Mouse (Mus musculus) neural tube, embryonic 14.5 days (tissue): ENCODE data around the gene Fkbp5. TPM values are rescaled to one million over a fixed set of nuclear protein-coding genes. Genes with fewer than 3 reads are reported as not detected.
"Not testable (repeated sequence)": the region's sequence is repeated elsewhere in the genome, so short reads cannot be mapped to it uniquely, and the experiment has no call there.

Experiments
- ATAC-seq: fragments of 200-750 bp; cut with Nextera tagmentation; 2 replicates; pipeline ENCODE4 v1.8.0; 2017; ENCODE audit warnings: low read depth, mild to moderate bottlenecking, moderate TSS enrichment, moderate library complexity
- H3K27ac ChIP-seq: fragments of 300-500 bp; sonication (generic); 2 replicates; pipeline ENCODE4 v1.5.1; 2014; ENCODE audit warnings: low read depth, mild to moderate bottlenecking, control low read depth, low read length, moderate library complexity, mixed read lengths
- H3K27me3 ChIP-seq: fragments of 300-500 bp; sonication (generic); 2 replicates; pipeline ENCODE4 v1.6.1; 2014; ENCODE audit warnings: low read length; ENCODE audit not compliant: control insufficient read depth, insufficient read depth
- H3K36me3 ChIP-seq: fragments of 300-500 bp; sonication (generic); 2 replicates; pipeline ENCODE4 v1.6.1; 2014; ENCODE audit warnings: low read length, mixed read lengths; ENCODE audit not compliant: control insufficient read depth, insufficient read depth
- H3K4me1 ChIP-seq: fragments of 300-500 bp; sonication (generic); 2 replicates; pipeline ENCODE4 v1.6.1; 2014; ENCODE audit warnings: low read length; ENCODE audit not compliant: control insufficient read depth, insufficient read depth
- H3K4me2 ChIP-seq: fragments of 300-500 bp; sonication (generic); 2 replicates; pipeline ENCODE4 v1.6.1; 2014; ENCODE audit warnings: mild to moderate bottlenecking, low read depth, low read length, control low read depth
- H3K4me3 ChIP-seq: fragments of 300-500 bp; sonication (generic); 2 replicates; pipeline ENCODE4 v1.5.1; 2014; ENCODE audit warnings: low read depth, low read length, control low read depth, mixed read lengths
- H3K9ac ChIP-seq: fragments of 300-500 bp; sonication (generic); replicated peaks from 2 replicates; pipeline ENCODE4 v1.6.1; 2014; ENCODE audit warnings: low read depth, mild to moderate bottlenecking, control low read depth, low read length, mixed read lengths
- H3K9me3 ChIP-seq: fragments of 300-500 bp; sonication (generic); 2 replicates; pipeline ENCODE4 v1.6.1; 2016; ENCODE audit warnings: low read length; ENCODE audit not compliant: control insufficient read depth
- WGBS: fragments of 180-500 bp; shearing (Covaris S2); extraction: QIAGEN DNeasy Blood & Tissue Kit; methylation state at CpG from one replicate; pipeline ENCODE4 v1.1.7; 2014; 5-methylcytosine and 5-hydroxymethylcytosine counted together
- polyA plus RNA-seq: library from polyadenylated mRNA; unstranded; fragments of >200 nt; fragmentation: Nextera tagmentation; extraction: Ambion mirVana; gene quantifications from 2 replicates; pipeline ENCODE4 v1.2.1, GENCODE M21; 2014

Fkbp5 gene
- polyA plus RNA-seq, 1 experiment from 2014 or later, result 11.1 TPM

GRCm38 (mm10) chr17:28415271-28415670 is 102.1 kb downstream of the Fkbp5 start:
- no peak for ATAC-seq
- 74% methylated on average over 5 of the region's 5 CpGs for WGBS

DNA sequence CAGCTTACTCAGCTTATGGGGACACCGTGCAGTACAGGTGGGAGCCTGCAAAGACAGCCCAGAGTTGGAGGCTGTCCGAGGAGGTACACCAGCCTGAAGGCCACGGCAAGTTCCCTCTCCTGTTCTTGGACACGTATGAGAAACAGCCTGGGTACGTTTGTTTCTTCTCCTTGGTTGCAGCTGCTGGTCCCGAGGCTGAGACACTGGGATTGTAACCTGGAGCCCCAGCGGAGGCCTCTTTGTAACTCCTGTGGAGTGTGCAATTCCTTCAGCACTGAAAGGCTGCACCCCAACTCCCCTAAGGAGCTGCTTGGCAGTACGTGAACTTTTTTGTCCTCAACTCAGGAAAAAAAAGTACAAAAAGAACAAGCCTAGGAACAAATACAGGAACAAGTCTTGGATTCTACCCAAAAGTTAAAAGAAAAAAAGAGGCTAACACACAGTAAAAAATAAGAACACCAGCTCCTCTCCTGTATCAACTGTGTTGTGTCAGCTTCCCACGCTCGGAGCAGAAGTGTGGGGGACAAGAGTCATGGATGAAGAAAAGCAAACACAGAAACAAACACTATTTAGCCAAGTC is 105.9 kb downstream of the Fkbp5 start:
- no peaks in the 10 kb centered on the region; the same call in 1 of the 2 replicates for H3K36me3 ChIP-seq
- no peaks in the 10 kb centered on the region for H3K27me3 ChIP-seq
- H3K27ac ChIP-seq, result no peak overlapping the region
- H3K4me1 ChIP-seq, result no peaks in the 10 kb centered on the region
- no peak for ATAC-seq
- no peak overlapping the region for H3K4me3 ChIP-seq
- no peaks in the 10 kb centered on the region for H3K9me3 ChIP-seq
- WGBS, result 86% methylated on average over 10 of the region's 10 CpGs
- H3K4me2 ChIP-seq, result no peak overlapping the region
- no peak overlapping the region for H3K9ac ChIP-seq

More at GRCm38 (mm10) chr17:28415271-28415670, 102.1 kb downstream of the Fkbp5 start:
- no peak overlapping the region for H3K27ac ChIP-seq
- H3K4me2 ChIP-seq, result no peak overlapping the region
- no peak overlapping the region for H3K4me3 ChIP-seq
- no peaks in the 10 kb centered on the region for H3K27me3 ChIP-seq
- H3K36me3 ChIP-seq, result no peaks in the 10 kb centered on the region; the same call in 1 of the 2 replicates
- H3K9ac ChIP-seq, result no peak overlapping the region
- H3K4me1 ChIP-seq, result no peaks in the 10 kb centered on the region
- no peaks in the 10 kb centered on the region for H3K9me3 ChIP-seq

GRCm38 (mm10) chr17:28410731-28411130 is 106.6 kb downstream of the Fkbp5 start:
- no peak overlapping the region for H3K4me2 ChIP-seq
- 88% methylated on average over 4 of the region's 4 CpGs for WGBS
- no peaks in the 10 kb centered on the region for H3K9me3 ChIP-seq
- no peak for ATAC-seq
- H3K4me3 ChIP-seq, result no peak overlapping the region
- H3K9ac ChIP-seq, result no peak overlapping the region
- H3K27me3 ChIP-seq, result no peaks in the 10 kb centered on the region
- no peaks in the 10 kb centered on the region for H3K4me1 ChIP-seq
- no peaks in the 10 kb centered on the region; the same call in 1 of the 2 replicates for H3K36me3 ChIP-seq
- no peak overlapping the region for H3K27ac ChIP-seq

DNA sequence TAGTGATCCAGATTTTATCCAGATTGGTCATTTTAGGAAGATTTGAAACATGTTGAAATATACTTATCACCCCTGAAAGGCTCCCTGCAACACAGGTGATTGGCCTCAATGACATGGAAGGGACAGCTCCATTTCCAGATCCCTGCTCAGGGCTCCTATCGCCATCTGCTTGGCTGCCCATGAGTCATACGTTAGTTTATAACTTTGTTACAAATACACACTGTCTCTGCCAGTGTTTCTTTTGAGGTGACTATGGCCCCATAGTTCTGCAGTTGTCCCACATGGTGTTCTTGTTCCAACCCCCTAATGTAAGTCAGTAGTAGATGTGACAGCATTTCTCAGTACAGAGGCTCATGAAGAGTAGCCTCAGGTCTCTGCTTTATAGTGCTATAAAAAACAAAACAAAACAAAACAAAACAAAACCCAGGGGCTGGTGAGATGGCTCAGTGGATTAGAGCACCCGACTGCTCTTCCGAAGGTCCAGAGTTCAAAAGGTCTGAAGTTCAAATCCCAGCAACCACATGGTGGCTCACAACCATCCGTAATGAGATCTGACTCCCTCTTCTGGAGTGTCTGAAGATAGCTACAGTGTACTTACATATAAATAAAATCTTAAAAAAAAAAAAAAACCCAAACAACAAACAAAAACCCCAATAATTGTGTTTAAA is 108.9 kb downstream of the Fkbp5 start:
- no peaks in the 10 kb centered on the region for H3K36me3 ChIP-seq
- H3K9ac ChIP-seq, result no peak overlapping the region
- no peaks in the 10 kb centered on the region for H3K27me3 ChIP-seq
- H3K4me3 ChIP-seq, result no peak overlapping the region
- no peaks in the 10 kb centered on the region for H3K4me1 ChIP-seq
- H3K9me3 ChIP-seq, result no peaks in the 10 kb centered on the region
- 87% methylated on average over 5 of the region's 5 CpGs for WGBS
- H3K27ac ChIP-seq, result no peak overlapping the region
- H3K4me2 ChIP-seq, result no peak overlapping the region
- ATAC-seq, result no peak

DNA sequence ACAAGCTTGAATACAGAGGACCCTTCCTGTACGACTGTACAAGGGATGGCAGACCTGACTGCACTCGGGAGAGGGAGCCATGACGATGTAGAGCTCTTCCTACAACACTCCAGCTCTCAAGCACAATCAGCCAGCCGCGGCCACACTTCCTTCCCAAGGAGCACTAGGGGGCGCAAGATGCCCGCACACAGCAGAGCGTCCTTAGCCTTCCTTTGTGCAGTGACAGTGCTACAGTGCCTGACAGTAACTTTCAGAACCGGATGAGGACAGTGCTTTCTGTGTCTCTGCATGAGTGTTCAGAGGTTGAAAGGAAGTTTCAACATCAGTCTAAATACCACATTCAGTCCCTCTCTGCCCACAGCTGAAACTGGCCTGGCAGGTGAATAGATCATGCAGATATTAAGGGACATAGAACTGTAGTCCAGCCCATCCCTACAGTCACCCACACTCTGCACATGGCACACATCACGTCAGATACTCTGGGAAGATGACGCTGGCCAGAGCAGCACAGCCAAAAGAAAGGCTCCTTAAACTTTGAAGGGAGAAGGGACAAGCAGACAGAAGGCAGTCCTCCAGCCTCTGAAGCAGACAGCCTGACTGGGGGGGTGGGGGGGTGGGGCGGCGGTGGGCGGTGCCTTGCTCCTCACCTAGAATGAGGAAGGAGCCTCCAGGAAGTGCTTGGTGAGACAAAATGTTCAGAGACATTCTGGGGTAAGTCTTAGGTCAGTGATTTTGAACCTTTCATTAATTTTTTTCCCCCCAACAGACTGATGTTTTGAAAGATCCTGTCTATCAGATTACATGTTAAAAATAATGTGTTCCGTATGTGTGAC is 109.7 kb downstream of the Fkbp5 start:
- WGBS, result 41% methylated on average over 15 of the region's 15 CpGs

DNA sequence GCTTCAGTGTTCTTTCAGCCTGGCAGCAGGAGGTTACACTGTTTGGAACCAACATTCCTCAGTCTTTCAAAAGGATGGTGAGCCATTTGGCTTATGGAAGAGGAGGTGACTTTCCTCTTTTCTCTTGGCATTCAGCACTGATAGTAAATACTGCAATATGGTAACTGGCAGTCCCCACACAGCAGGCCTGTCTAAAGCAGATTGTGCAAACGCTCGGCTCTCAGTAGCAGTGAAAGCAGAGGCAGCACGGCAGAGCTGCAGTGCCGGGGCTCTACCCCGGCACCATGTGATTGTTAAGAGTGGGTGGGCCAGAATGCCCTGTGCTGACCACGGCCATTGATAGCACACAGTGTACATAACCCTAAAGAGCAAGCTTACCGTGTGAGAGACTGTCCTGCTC is 110.9 kb downstream of the Fkbp5 start:
- Histone ChIP-seq H3K27ac (no peak overlapping the region), H3K9me3 (no peaks in the 10 kb centered on the region), H3K27me3 (no peaks in the 10 kb centered on the region), H3K4me3 (no peak overlapping the region), H3K4me2 (no peak overlapping the region), H3K4me1 (no peaks in the 10 kb centered on the region), H3K36me3 (no peaks in the 10 kb centered on the region), H3K9ac (no peak overlapping the region)
- no peak for ATAC-seq
- WGBS, result 83% methylated on average over 7 of the region's 7 CpGs

More for the DNA sequence above, 109.7 kb downstream of the Fkbp5 start:
- Histone ChIP-seq H3K27me3 (no peaks in the 10 kb centered on the region), H3K36me3 (no peaks in the 10 kb centered on the region), H3K4me3 (no peak overlapping the region), H3K9ac (no peak overlapping the region), H3K4me2 (no peak overlapping the region), H3K27ac (no peak overlapping the region), H3K4me1 (no peaks in the 10 kb centered on the region), H3K9me3 (no peaks in the 10 kb centered on the region)
- peak; percentile 73 for ATAC-seq

DNA sequence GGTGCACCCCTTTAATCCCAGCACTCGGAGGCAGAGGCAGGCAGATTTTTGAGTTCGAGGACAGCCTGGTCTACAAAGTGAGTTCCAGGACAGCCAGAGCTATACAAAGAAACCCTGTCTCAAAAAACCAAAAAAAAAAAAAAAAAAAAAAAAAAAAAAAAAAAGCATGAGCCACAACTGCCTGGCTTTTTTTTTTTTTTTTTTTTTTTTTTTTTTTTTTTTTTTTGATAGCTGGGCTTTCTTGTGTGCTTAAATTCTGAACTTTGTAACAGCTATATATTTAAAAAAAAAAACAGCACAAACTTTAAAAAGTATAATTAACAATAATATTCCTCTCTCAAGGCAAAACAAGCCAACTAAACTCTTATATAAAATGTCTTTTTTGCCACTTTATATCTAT is 112.6 kb downstream of the Fkbp5 start:
- not testable (repeated sequence) for H3K27ac ChIP-seq, H3K9me3 ChIP-seq, H3K4me2 ChIP-seq, H3K4me1 ChIP-seq, H3K36me3 ChIP-seq, H3K9ac ChIP-seq, ATAC-seq, H3K4me3 ChIP-seq, H3K27me3 ChIP-seq
- 95% methylated on average over 2 of the region's 2 CpGs for WGBS

DNA sequence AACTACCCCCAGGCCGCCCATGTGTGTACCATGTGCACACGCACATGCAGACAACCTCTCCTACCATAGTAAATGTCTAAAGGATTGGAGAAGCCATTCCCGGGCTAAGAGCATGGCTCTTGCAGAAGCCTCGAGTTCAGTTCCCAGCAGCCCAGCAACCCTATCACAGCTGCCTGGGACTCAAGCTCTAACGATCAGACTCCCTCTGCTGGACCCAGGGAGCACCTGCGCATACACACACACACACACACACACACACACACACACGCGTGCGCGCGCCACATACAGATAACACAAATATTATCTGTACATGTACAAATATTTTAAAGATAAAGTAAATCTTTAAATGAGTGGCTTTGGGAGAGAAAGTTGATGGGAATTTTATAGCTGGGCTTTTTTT is 113.0 kb downstream of the Fkbp5 start:
- no peaks in the 10 kb centered on the region for H3K36me3 ChIP-seq
- H3K27ac ChIP-seq, result no peak overlapping the region
- no peak overlapping the region for H3K4me3 ChIP-seq
- H3K4me1 ChIP-seq, result no peaks in the 10 kb centered on the region
- no peaks in the 10 kb centered on the region for H3K27me3 ChIP-seq
- H3K4me2 ChIP-seq, result no peak overlapping the region
- WGBS, result 98% methylated on average over 11 of the region's 11 CpGs
- H3K9ac ChIP-seq, result no peak overlapping the region
- no peaks in the 10 kb centered on the region for H3K9me3 ChIP-seq
- no peak for ATAC-seq

- H3K27me3 ChIP-seq, result no peaks in the 10 kb centered on the region
- 90% methylated on average over 7 of the region's 7 CpGs for WGBS
- no peak overlapping the region for H3K27ac ChIP-seq
- no peak overlapping the region for H3K4me3 ChIP-seq
- no peak for ATAC-seq
- H3K4me2 ChIP-seq, result no peak overlapping the region
- no peaks in the 10 kb centered on the region for H3K9me3 ChIP-seq
- no peaks in the 10 kb centered on the region for H3K4me1 ChIP-seq
- no peaks in the 10 kb centered on the region; the same call in 1 of the 2 replicates for H3K36me3 ChIP-seq
- no peak overlapping the region for H3K9ac ChIP-seq
Observed at GRCm38 (mm10) chr17:28394994-28395393, 122.3 kb downstream of the Fkbp5 start.
